Mouse (Mus musculus) heart, adult 2 months (tissue): ENCODE results near the gene Naglu.

ENCODE experiments used
- CTCF ChIP-seq: fragments of 200-600 bp; IDR thresholded peaks from 2 replicates; pipeline ENCODE4 v1.8.1; 2022; ENCODE audit warnings: antibody characterized with exemption, mild to moderate bottlenecking, moderate library complexity
- EP300 ChIP-seq: fragments of 200-500 bp; IDR thresholded peaks from 2 replicates; pipeline ENCODE4 v1.6.1; 2011; ENCODE audit warnings: low read depth, low read length, control low read depth; ENCODE audit not compliant: insufficient read depth

DNA sequence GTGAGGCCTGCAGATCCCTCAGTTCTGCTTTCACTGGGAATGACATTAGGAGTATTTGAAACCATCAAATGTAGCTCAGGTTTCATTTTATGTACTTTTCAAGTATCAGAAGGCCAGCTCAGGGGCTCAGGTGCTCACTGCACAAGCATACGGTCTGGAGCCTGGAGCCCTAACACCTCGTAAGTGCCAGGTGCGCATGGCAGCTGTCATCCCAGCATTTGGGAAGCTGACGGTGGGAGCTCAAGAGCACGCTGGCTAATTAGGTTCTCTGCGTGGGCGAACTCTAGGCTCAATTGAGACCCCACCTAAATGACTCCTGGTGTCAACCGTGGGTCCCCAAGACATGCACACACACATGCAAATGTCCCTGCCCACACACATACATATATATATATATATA, 40.5 kb upstream of the Naglu start:
- TF ChIP-seq EP300 (no peak), CTCF (no peak)
